Comparison of ENCODE assay signal across 13 mouse cellular contexts in genomic region chr19:26706910-26707309, GRCm38 (mm10).
A peak's percentile ranks its signal among the peaks of the same experiment; 100 is the strongest.
DNase-seq lines count a peak whose midpoint lies in the region.
"Had no signal": no experiment of that assay in that cellular context is flagged by ENCODE, and none has a peak within 500 bp of the region (broad histone marks: within the 10 kb centered on the region; RNA-seq: fewer than 3 reads in every experiment).

No protein-coding gene starts in this region.

- no peaks in the 10 kb centered on the region for H3K9me3 ChIP-seq in limb, embryonic 10.5 days (replicated peaks)
- H3K9me3 ChIP-seq: embryonic facial prominence, embryonic 15.5 days; hindbrain, embryonic 15.5 days; liver, embryonic 13.5 days; stomach, embryonic 15.5 days had no signal

- 38% methylated on average over 5 of the region's 5 CpGs for WGBS in limb, embryonic 10.5 days

- no peaks in the 10 kb centered on the region for H3K36me3 ChIP-seq in limb, embryonic 10.5 days
- H3K36me3 ChIP-seq: liver, embryonic 13.5 days; stomach, embryonic 15.5 days had no signal

- DNase-seq in embryo, embryonic 10 days (ENCODE audit: low spot score) = peak; percentile 12
- no peak for DNase-seq in embryo, embryonic 11 days
- DNase-seq in ovary, postnatal 36 days (ENCODE audit: low spot score) = peak; percentile 19
- no peak for DNase-seq in ovary, adult 18-20 months (ENCODE audit: low spot score)
- DNase-seq in limb, embryonic 10.5 days (ENCODE audit: low spot score) = no peak
- DNase-seq in thymus, postnatal 14 days = peak; percentile 26
- no peak for DNase-seq in right cerebral cortex, postnatal 36 days (ENCODE audit: low spot score in 2 of 2)
- DNase-seq in left cerebral cortex, adult 18-20 months (ENCODE audit: low spot score in 2 of 2) = no peak
- DNase-seq: B cell, adult 2 months; liver, embryonic 13.5 days had no signal

- no peaks in the 10 kb centered on the region for H3K27me3 ChIP-seq in limb, embryonic 10.5 days (ENCODE audit: low read depth, poor library complexity, severe bottlenecking)
- H3K27me3 ChIP-seq: embryonic facial prominence, embryonic 15.5 days; hindbrain, embryonic 15.5 days; liver, embryonic 13.5 days; stomach, embryonic 15.5 days had no signal

- H3K4me3 ChIP-seq in limb, embryonic 10.5 days = no peak overlapping the region
- H3K4me3 ChIP-seq: embryonic facial prominence, embryonic 15.5 days; hindbrain, embryonic 15.5 days; liver, embryonic 13.5 days; stomach, embryonic 15.5 days had no signal

- H3K4me1 ChIP-seq in limb, embryonic 10.5 days = peaks cover 56% of the 10 kb centered on the region
- H3K4me1 ChIP-seq: hindbrain, embryonic 15.5 days; stomach, embryonic 15.5 days had no signal

- H3K27ac ChIP-seq in limb, embryonic 10.5 days = 0 out of 2 replicates have a peak overlapping the region, but pooled peaks have one; percentile 27
- H3K27ac ChIP-seq: embryonic facial prominence, embryonic 15.5 days; hindbrain, embryonic 15.5 days; liver, embryonic 13.5 days; stomach, embryonic 15.5 days had no signal

Comparison
In these comparisons a context has a peak if more than half of its experiments do, and no peak if none do; other contexts are left out.
1. DNase-seq: peak in embryo, embryonic 10 days (single experiment), ovary, postnatal 36 days (single experiment) and thymus, postnatal 14 days (single experiment); none in embryo, embryonic 11 days (single experiment), ovary, adult 18-20 months (single experiment), limb, embryonic 10.5 days (single experiment), right cerebral cortex, postnatal 36 days (0 of 2) and left cerebral cortex, adult 18-20 months (0 of 2).